Mouse (Mus musculus) G1E (cell line): ENCODE measurements around the gene Nme9.

Source experiments
- CTCF ChIP-seq: IDR thresholded peaks from 2 replicates; pipeline ENCODE4 v1.5.1; 2012; ENCODE audit warnings: low read depth, low read length, inconsistent platforms, mixed read lengths
- GATA1 ChIP-seq: IDR thresholded peaks from 2 replicates; pipeline ENCODE4 v1.6.1; 2012; ENCODE audit warnings: borderline replicate concordance, low read length, inconsistent platforms, mixed read lengths

DNA sequence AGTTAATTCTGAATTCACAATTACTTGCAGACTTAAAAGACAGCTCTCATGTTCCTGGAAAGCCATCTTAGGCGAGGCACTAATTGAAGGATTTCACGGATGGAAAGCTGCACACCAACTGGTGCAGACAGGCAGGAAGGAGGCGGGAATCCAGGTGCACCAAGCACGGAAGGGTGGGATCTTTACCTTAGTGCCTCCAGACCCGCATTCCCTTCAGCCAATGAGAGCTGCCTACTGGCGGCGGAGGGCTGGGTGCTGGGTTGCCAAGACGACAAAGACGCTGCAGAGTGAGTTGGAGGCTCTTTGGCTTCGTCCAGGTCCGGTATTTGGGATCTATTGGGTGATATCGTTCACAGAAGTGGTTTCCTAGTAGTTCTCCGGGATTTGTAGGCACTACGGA, at the start of gene Nme9:
- TF ChIP-seq GATA1 (no peak), CTCF (no peak)
